Mouse (Mus musculus) embryonic facial prominence, embryonic 14.5 days (tissue): ENCODE results near the gene Kdm8. TPM values are rescaled to one million over a fixed set of nuclear protein-coding genes. Genes with fewer than 3 reads are reported as not detected.

Experiments
- ATAC-seq: fragments of 200-750 bp; cut with Nextera tagmentation; 2 replicates; pipeline ENCODE4 v1.8.0; 2017; ENCODE audit warnings: low read depth, moderate number of reproducible peaks, moderate TSS enrichment
- DNase-seq: peaks from one replicate; pipeline ENCODE4 v3.0.0-alpha.2; 2015; ENCODE audit warnings: low spot score
- H3K27ac ChIP-seq: fragments of 300-500 bp; sonication (generic); replicated peaks from 2 replicates; pipeline ENCODE4 v1.5.1; 2014; ENCODE audit warnings: low read depth, mild to moderate bottlenecking, low read length, moderate library complexity
- H3K27me3 ChIP-seq: fragments of 300-500 bp; sonication (generic); replicated peaks from 2 replicates; pipeline ENCODE4 v1.6.1; 2014; ENCODE audit warnings: low read length; ENCODE audit not compliant: control insufficient read depth, insufficient read depth
- H3K36me3 ChIP-seq: fragments of 300-500 bp; sonication (generic); 2 replicates; pipeline ENCODE4 v1.6.1; 2014; ENCODE audit warnings: low read length, mixed read lengths; ENCODE audit not compliant: control insufficient read depth, insufficient read depth
- H3K4me1 ChIP-seq: fragments of 300-500 bp; sonication (generic); 2 replicates; pipeline ENCODE4 v1.6.1; 2014; ENCODE audit warnings: antibody characterized with exemption, low read length; ENCODE audit not compliant: control insufficient read depth, insufficient read depth
- H3K4me2 ChIP-seq: fragments of 300-500 bp; sonication (generic); 2 replicates; pipeline ENCODE4 v1.6.1; 2014; ENCODE audit warnings: low read depth, mild to moderate bottlenecking, low read length, moderate library complexity, mixed read lengths
- H3K4me3 ChIP-seq: fragments of 300-500 bp; sonication (generic); 2 replicates; pipeline ENCODE4 v1.5.1; 2014; ENCODE audit warnings: low read depth, mild to moderate bottlenecking, low read length
- H3K9ac ChIP-seq: fragments of 300-500 bp; sonication (generic); 2 replicates; pipeline ENCODE4 v1.6.1; 2014; ENCODE audit warnings: low read depth, mild to moderate bottlenecking, low read length, moderate library complexity, mixed read lengths
- H3K9me3 ChIP-seq: fragments of 300-500 bp; sonication (generic); 2 replicates; pipeline ENCODE4 v1.6.1; 2016; ENCODE audit warnings: low read length; ENCODE audit not compliant: control insufficient read depth
- WGBS: fragments of 180-500 bp; shearing (Covaris S2); extraction: QIAGEN DNeasy Blood & Tissue Kit; methylation state at CpG from one replicate; pipeline ENCODE4 v1.1.7; 2014; 5-methylcytosine and 5-hydroxymethylcytosine counted together
- polyA plus RNA-seq: library from polyadenylated mRNA; unstranded; fragments of >200 nt; fragmentation: Nextera tagmentation; extraction: Ambion mirVana; gene quantifications from 2 replicates; pipeline ENCODE4 v1.2.1, GENCODE M21; 2014

The Kdm8 gene
- polyA plus RNA-seq, 1 experiment from 2014 or later = 6.9 TPM

- H3K9me3 ChIP-seq = no peaks in the 10 kb centered on the region
- no peak overlapping the region for H3K4me3 ChIP-seq
- no peak overlapping the region for H3K27ac ChIP-seq
- H3K27me3 ChIP-seq = no peaks in the 10 kb centered on the region
- H3K36me3 ChIP-seq = peaks cover 26% of the 10 kb centered on the region
- peaks cover 16% of the 10 kb centered on the region for H3K4me1 ChIP-seq
- no peak for DNase-seq
- no peak overlapping the region for H3K9ac ChIP-seq
- whole genome bisulfite sequencing = 77% methylated on average over 4 of the region's 4 CpGs
- no peak overlapping the region for H3K4me2 ChIP-seq
- ATAC-seq = no peak
Measured at GRCm38 (mm10) chr7:125474535-125474934, 30.1 kb downstream of the Kdm8 start.

DNA sequence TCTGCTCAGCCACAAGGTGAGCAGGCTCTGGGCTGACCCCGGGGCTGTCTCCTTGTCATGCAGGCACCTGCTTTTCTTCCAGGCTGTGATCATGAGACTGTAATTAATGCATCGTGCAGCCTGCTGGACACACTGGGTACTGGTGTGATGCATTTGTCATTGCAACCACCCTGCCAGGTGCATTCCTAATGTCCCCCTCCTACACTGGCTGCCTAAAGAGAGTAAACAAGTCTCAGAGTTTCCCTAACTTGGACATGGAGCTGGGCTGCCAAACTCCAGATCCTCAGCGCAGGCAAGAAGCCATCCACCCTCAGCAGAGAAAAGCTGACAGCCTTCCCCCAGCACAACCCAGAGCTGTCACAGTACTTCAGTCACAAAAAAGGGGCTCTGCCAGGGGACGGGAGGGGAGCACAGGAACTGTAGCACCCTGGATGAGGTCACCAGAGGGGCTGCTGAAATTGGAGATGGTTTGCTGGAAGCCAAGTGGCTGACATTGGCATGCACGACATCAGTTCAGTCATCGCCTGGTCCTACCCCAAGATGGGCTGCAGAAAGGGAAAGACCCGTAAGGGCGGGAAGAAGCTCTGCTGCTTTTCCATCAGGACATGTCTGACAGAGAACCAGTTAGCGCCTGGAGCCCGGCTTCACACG, 31.2 kb downstream of the Kdm8 start:
- Histone ChIP-seq H3K4me1 (peaks cover 16% of the 10 kb centered on the region), H3K9ac (no peak overlapping the region), H3K4me3 (no peak overlapping the region), H3K4me2 (no peak overlapping the region), H3K36me3 (peaks cover 28% of the 10 kb centered on the region), H3K27ac (peak overlapping the region; percentile 17; the same call in 1 of the 2 replicates), H3K27me3 (no peaks in the 10 kb centered on the region), H3K9me3 (no peaks in the 10 kb centered on the region)
- DNase-seq (peak; percentile 47), ATAC-seq (0 out of 2 replicates have a peak, but pooled peaks have one; percentile 3)
- WGBS = 50% methylated on average over 11 of the region's 11 CpGs

GRCm38 (mm10) chr7:125478391-125478984, 34.0 kb downstream of the Kdm8 start:
- ATAC-seq (no peak), DNase-seq (no peak)
- no peak overlapping the region for H3K4me2 ChIP-seq
- peaks cover 37% of the 10 kb centered on the region for H3K36me3 ChIP-seq
- no peaks in the 10 kb centered on the region for H3K27me3 ChIP-seq
- H3K9me3 ChIP-seq = no peaks in the 10 kb centered on the region
- H3K4me3 ChIP-seq = no peak overlapping the region
- H3K9ac ChIP-seq = no peak overlapping the region
- no peak overlapping the region for H3K27ac ChIP-seq
- WGBS = 71% methylated on average over 7 of the region's 7 CpGs
- H3K4me1 ChIP-seq = peaks cover 5% of the 10 kb centered on the region; the same call in 1 of the 2 replicates

- WGBS = 94% methylated on average over 4 of the region's 4 CpGs
- DNase-seq = no peak
- no peak overlapping the region for H3K4me3 ChIP-seq
- H3K27ac ChIP-seq = no peak overlapping the region
- no peak overlapping the region for H3K4me2 ChIP-seq
- ATAC-seq = no peak
- H3K36me3 ChIP-seq = peaks cover 56% of the 10 kb centered on the region
- H3K27me3 ChIP-seq = no peaks in the 10 kb centered on the region
- no peak overlapping the region for H3K9ac ChIP-seq
- H3K4me1 ChIP-seq = peaks cover 5% of the 10 kb centered on the region; the same call in 1 of the 2 replicates
- H3K9me3 ChIP-seq = no peaks in the 10 kb centered on the region
Measured at GRCm38 (mm10) chr7:125480518-125480917, 36.0 kb downstream of the Kdm8 start.

- 79% methylated on average over 3 of the region's 3 CpGs for WGBS
- H3K27ac ChIP-seq = no peak overlapping the region
- no peak overlapping the region for H3K4me3 ChIP-seq
- ATAC-seq = no peak
- no peak overlapping the region for H3K9ac ChIP-seq
- no peaks in the 10 kb centered on the region for H3K9me3 ChIP-seq
- no peaks in the 10 kb centered on the region for H3K27me3 ChIP-seq
- no peak for DNase-seq
- H3K4me2 ChIP-seq = no peak overlapping the region
- peaks cover 63% of the 10 kb centered on the region for H3K36me3 ChIP-seq
- no peaks in the 10 kb centered on the region for H3K4me1 ChIP-seq
Measured at GRCm38 (mm10) chr7:125482339-125482738, 37.9 kb downstream of the Kdm8 start.

GRCm38 (mm10) chr7:125482886-125483285, 38.4 kb downstream of the Kdm8 start:
- Histone ChIP-seq H3K4me2 (no peak overlapping the region), H3K27me3 (no peaks in the 10 kb centered on the region), H3K4me1 (no peaks in the 10 kb centered on the region), H3K9ac (no peak overlapping the region), H3K27ac (no peak overlapping the region), H3K4me3 (no peak overlapping the region), H3K36me3 (peaks cover 57% of the 10 kb centered on the region), H3K9me3 (no peaks in the 10 kb centered on the region)
- 51% methylated on average over 2 of the region's 2 CpGs for WGBS
- DNase-seq = no peak
- no peak for ATAC-seq

GRCm38 (mm10) chr7:125484791-125485190, 40.3 kb downstream of the Kdm8 start:
- WGBS = 90% methylated on average over 7 of the region's 7 CpGs

GRCm38 (mm10) chr7:125486121-125486630, 41.7 kb downstream of the Kdm8 start:
- DNase-seq = no peak

More at GRCm38 (mm10) chr7:125484791-125485190, 40.3 kb downstream of the Kdm8 start:
- H3K4me3 ChIP-seq = no peak overlapping the region
- no peak overlapping the region for H3K9ac ChIP-seq
- H3K4me1 ChIP-seq = no peaks in the 10 kb centered on the region
- H3K9me3 ChIP-seq = no peaks in the 10 kb centered on the region
- no peak overlapping the region for H3K4me2 ChIP-seq
- no peaks in the 10 kb centered on the region for H3K27me3 ChIP-seq
- H3K27ac ChIP-seq = no peak overlapping the region
- no peak for ATAC-seq
- H3K36me3 ChIP-seq = peaks cover 54% of the 10 kb centered on the region
- DNase-seq = no peak

More at GRCm38 (mm10) chr7:125486121-125486630, 41.7 kb downstream of the Kdm8 start:
- H3K36me3 ChIP-seq = peaks cover 43% of the 10 kb centered on the region
- no peak overlapping the region for H3K4me3 ChIP-seq
- ATAC-seq = no peak
- H3K9me3 ChIP-seq = no peaks in the 10 kb centered on the region
- no peak overlapping the region for H3K4me2 ChIP-seq
- H3K27ac ChIP-seq = no peak overlapping the region
- H3K4me1 ChIP-seq = peaks cover 5% of the 10 kb centered on the region; the same call in 1 of the 2 replicates
- H3K9ac ChIP-seq = no peak overlapping the region
- WGBS = 95% methylated on average over 16 of the region's 16 CpGs
- no peaks in the 10 kb centered on the region for H3K27me3 ChIP-seq
